Mouse (Mus musculus) kidney, adult 2 months (tissue): ENCODE measurements at regions not wholly inside any gene's neighbourhood (a gene's known extent, or its start where the extent isn't known, plus 50 kb on each side); places are given as distances from the start of the nearest gene placed in this dataset.

Experiments used
- DNase-seq: peaks from one replicate; pipeline ENCODE4 v3.0.0; 2021
- H3K27ac ChIP-seq: fragments of 200-500 bp; 2 replicates; pipeline ENCODE4 v1.5.1; 2012; ENCODE audit warnings: low read depth, low read length, control low read depth, inconsistent platforms; ENCODE audit not compliant: insufficient read depth
- H3K27me3 ChIP-seq: fragments of 200-500 bp; replicated peaks from 2 replicates; pipeline ENCODE4 v1.6.1; 2012; ENCODE audit warnings: mild to moderate bottlenecking, moderate library complexity, low read length, inconsistent platforms; ENCODE audit not compliant: control insufficient read depth, insufficient read depth
- H3K36me3 ChIP-seq: fragments of 200-500 bp; 2 replicates; pipeline ENCODE4 v1.6.1; 2012; ENCODE audit warnings: mild to moderate bottlenecking, moderate library complexity, low read length, inconsistent platforms; ENCODE audit not compliant: control insufficient read depth, insufficient read depth
- H3K4me1 ChIP-seq: fragments of 200-500 bp; 2 replicates; pipeline ENCODE4 v1.6.1; 2011; ENCODE audit warnings: low read length; ENCODE audit not compliant: control insufficient read depth, insufficient read depth
- H3K4me3 ChIP-seq: fragments of 200-500 bp; 2 replicates; pipeline ENCODE4 v1.5.1; 2011; ENCODE audit warnings: mild to moderate bottlenecking, low read depth, low read length, control low read depth; ENCODE audit not compliant: insufficient read depth
- CTCF ChIP-seq: fragments of 200-500 bp; conservative IDR thresholded peaks from 2 replicates; pipeline ENCODE4 v1.5.1; 2011; ENCODE audit warnings: low read depth, mild to moderate bottlenecking, control low read depth, low read length, moderate library complexity, mixed read lengths; ENCODE audit not compliant: insufficient read depth, insufficient read length
- POLR2A ChIP-seq: fragments of 200-500 bp; IDR thresholded peaks from one replicate; pipeline ENCODE4 v1.6.1; 2011; ENCODE audit warnings: low read depth, low read length, control low read depth
- WGBS: fragments of 180-500 bp; shearing (Covaris S2); methylation state at CpG from one replicate; pipeline ENCODE4 v1.1.7; 2018; 5-methylcytosine and 5-hydroxymethylcytosine counted together

DNA sequence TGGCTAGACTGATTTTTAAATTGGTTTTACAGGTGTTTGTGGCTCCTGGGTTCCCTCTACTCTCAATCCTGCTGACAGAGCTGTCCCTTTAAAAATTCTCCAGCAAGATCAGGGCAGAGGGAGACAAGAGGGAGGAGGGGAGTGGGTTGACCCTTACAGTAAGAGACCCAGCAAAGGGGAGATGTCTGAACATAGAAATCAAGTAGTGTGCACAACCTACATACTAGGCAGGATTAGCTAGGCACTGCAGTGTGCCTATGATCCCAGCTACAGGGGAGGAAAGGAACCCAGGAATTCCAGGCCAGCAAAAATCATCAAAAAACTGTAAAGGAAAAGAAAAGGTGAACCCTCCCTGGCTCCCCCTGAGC lies 113.2 kb upstream of the Thy1 start:
- Histone ChIP-seq H3K27ac (no peak overlapping the region), H3K36me3 (no peaks in the 10 kb centered on the region), H3K4me3 (no peak overlapping the region), H3K4me1 (peaks cover 4% of the 10 kb centered on the region; the same call in 1 of the 2 replicates), H3K27me3 (no peaks in the 10 kb centered on the region)
- TF ChIP-seq CTCF, result no peak
- TF ChIP-seq POLR2A, result no peak
- DNase-seq, result no peak

GRCm38 (mm10) chr9:43930476-43930875 lies 112.7 kb upstream of the Thy1 start:
- Histone ChIP-seq H3K27ac (no peak overlapping the region), H3K27me3 (no peaks in the 10 kb centered on the region), H3K36me3 (no peaks in the 10 kb centered on the region), H3K4me1 (peaks cover 8% of the 10 kb centered on the region; the same call in 1 of the 2 replicates), H3K4me3 (no peak overlapping the region)
- no peak for TF ChIP-seq POLR2A
- no peak for TF ChIP-seq CTCF
- DNase-seq, result no peak
- 69% methylated on average over 3 of the region's 3 CpGs for WGBS

- H3K4me1 ChIP-seq, result peaks cover 8% of the 10 kb centered on the region; the same call in 1 of the 2 replicates
- WGBS, result 18% methylated on average over 18 of the region's 18 CpGs
- DNase-seq, result no peak
- no peak overlapping the region for H3K27ac ChIP-seq
- no peaks in the 10 kb centered on the region for H3K36me3 ChIP-seq
- TF ChIP-seq CTCF, result no peak
- no peak for TF ChIP-seq POLR2A
- no peak overlapping the region for H3K4me3 ChIP-seq
- no peaks in the 10 kb centered on the region for H3K27me3 ChIP-seq
Measured at GRCm38 (mm10) chr9:43934012-43934690, 109.0 kb upstream of the Thy1 start.

- Histone ChIP-seq H3K27me3 (no peaks in the 10 kb centered on the region), H3K4me3 (no peak overlapping the region), H3K4me1 (peaks cover 8% of the 10 kb centered on the region; the same call in 1 of the 2 replicates), H3K36me3 (no peaks in the 10 kb centered on the region), H3K27ac (no peak overlapping the region)
- no peak for TF ChIP-seq CTCF
- no peak for TF ChIP-seq POLR2A
- 4% methylated on average over 5 of the region's 5 CpGs for WGBS
- peak; percentile 93 for DNase-seq
Measured at GRCm38 (mm10) chr9:43934691-43935064, 108.5 kb upstream of the Thy1 start.

DNA sequence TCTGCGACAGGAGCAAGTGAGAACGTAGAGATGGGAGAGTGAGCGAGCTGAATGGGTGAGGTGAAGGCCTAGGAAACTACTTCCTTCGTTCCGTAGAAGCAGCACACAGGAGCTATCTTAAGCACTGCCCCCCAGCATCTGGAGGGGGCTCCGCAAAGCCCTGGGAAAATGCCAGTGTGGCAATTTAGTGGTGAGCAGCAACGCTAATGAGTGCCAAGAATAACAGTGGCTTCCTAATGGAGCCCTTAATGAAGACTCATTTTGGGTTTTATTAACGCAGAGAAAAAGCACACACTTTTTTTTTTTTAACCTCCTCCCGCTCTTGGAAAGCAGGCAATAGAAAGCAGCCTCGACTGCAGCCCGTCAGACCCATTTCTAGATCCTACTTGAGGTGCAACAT lies 103.8 kb upstream of the Thy1 start:
- Histone ChIP-seq H3K4me1 (peaks cover 8% of the 10 kb centered on the region; the same call in 1 of the 2 replicates), H3K36me3 (no peaks in the 10 kb centered on the region), H3K4me3 (no peak overlapping the region), H3K27ac (no peak overlapping the region), H3K27me3 (no peaks in the 10 kb centered on the region)
- 43% methylated on average over 11 of the region's 11 CpGs for WGBS
- DNase-seq, result no peak
- TF ChIP-seq CTCF (no peak), POLR2A (no peak)

GRCm38 (mm10) chr9:43942147-43942546 lies 101.0 kb upstream of the Thy1 start:
- H3K36me3 ChIP-seq, result no peaks in the 10 kb centered on the region
- H3K4me3 ChIP-seq, result no peak overlapping the region
- no peaks in the 10 kb centered on the region for H3K4me1 ChIP-seq
- 79% methylated on average over 5 of the region's 5 CpGs for WGBS
- H3K27ac ChIP-seq, result no peak overlapping the region
- DNase-seq, result no peak
- TF ChIP-seq POLR2A (no peak), CTCF (no peak)
- H3K27me3 ChIP-seq, result no peaks in the 10 kb centered on the region

DNA sequence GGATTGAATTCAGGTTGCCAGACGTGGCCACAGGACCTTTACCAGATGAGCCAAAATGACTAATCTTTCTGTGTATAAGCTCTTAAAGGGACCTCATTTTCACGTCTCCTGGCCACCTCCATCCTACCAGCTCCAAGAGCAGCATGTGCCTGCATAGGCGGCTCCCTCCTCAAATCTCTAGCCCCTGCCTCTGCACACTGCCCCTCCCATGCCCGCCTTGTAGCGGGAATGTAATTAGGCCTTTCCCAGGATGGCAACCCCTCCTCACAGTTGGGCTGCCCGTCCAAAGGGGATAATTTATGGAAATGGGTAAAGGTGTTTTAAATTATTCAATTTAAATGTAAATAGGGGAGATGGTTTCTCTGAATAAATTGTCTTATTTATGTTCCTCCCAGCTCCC lies 99.7 kb upstream of the Thy1 start:
- 52% methylated on average over 6 of the region's 6 CpGs for WGBS
- no peak for DNase-seq
- H3K27me3 ChIP-seq, result no peaks in the 10 kb centered on the region
- no peak overlapping the region for H3K27ac ChIP-seq
- TF ChIP-seq CTCF, result no peak
- no peak for TF ChIP-seq POLR2A
- H3K4me3 ChIP-seq, result no peak overlapping the region
- H3K4me1 ChIP-seq, result no peaks in the 10 kb centered on the region
- H3K36me3 ChIP-seq, result no peaks in the 10 kb centered on the region
